Mouse (Mus musculus): ENCODE data around the gene Mitf.

Mitf gene

GRCm38 (mm10) chr6:97821811-97822210 lies 15.0 kb downstream of the Mitf start:
- no peak for DNase-seq (ENCODE audit: low spot score in 2 of 2)

GRCm38 (mm10) chr6:97826642-97827275 lies 19.9 kb downstream of the Mitf start:
- no peak for DNase-seq (ENCODE audit: low spot score in 2 of 2)

- no peak for DNase-seq (ENCODE audit: low spot score in 2 of 2)
These were observed 21.2 kb downstream of the Mitf start for GRCm38 (mm10) chr6:97828021-97828420.

- DNase-seq (ENCODE audit: low spot score in 2 of 2): no peak
These were observed 22.2 kb downstream of the Mitf start for GRCm38 (mm10) chr6:97828822-97829719.

GRCm38 (mm10) chr6:97832501-97832900 lies 25.6 kb downstream of the Mitf start:
- DNase-seq (ENCODE audit: low spot score in 2 of 2): no peak

GRCm38 (mm10) chr6:97836176-97836575 lies 29.3 kb downstream of the Mitf start:
- no peak for DNase-seq (ENCODE audit: low spot score in 2 of 2)

- DNase-seq (ENCODE audit: low spot score in 2 of 2): no peak
These were observed 30.9 kb downstream of the Mitf start for GRCm38 (mm10) chr6:97837711-97838110.

- no peak for DNase-seq (ENCODE audit: low spot score in 2 of 2)
These were observed 32.7 kb downstream of the Mitf start for GRCm38 (mm10) chr6:97839568-97839967.

GRCm38 (mm10) chr6:97844112-97844511 lies 37.3 kb downstream of the Mitf start:
- DNase-seq (ENCODE audit: low spot score in 2 of 2): no peak

- peak in 1 of 2 experiments; percentile 12 for DNase-seq (ENCODE audit: low spot score in 2 of 2)
These were observed 41.5 kb downstream of the Mitf start for GRCm38 (mm10) chr6:97848191-97848857.

GRCm38 (mm10) chr6:97854236-97854635 lies 47.4 kb downstream of the Mitf start:
- DNase-seq (ENCODE audit: low spot score in 2 of 2): no peak

- DNase-seq (ENCODE audit: low spot score in 2 of 2): peak; percentile 20 to 53
These were observed 48.7 kb downstream of the Mitf start for GRCm38 (mm10) chr6:97855420-97856170.

- no peak for DNase-seq (ENCODE audit: low spot score in 2 of 2)
These were observed 49.6 kb downstream of the Mitf start for GRCm38 (mm10) chr6:97856502-97856901.

- DNase-seq (ENCODE audit: low spot score in 2 of 2): no peak
These were observed 50.8 kb downstream of the Mitf start for GRCm38 (mm10) chr6:97857690-97858089.

GRCm38 (mm10) chr6:97866575-97866974 lies 59.7 kb downstream of the Mitf start:
- no peak for DNase-seq (ENCODE audit: low spot score in 2 of 2)

GRCm38 (mm10) chr6:97868005-97868404 lies 61.2 kb downstream of the Mitf start:
- DNase-seq (ENCODE audit: low spot score in 2 of 2): no peak

- DNase-seq (ENCODE audit: low spot score in 2 of 2): no peak
These were observed 63.1 kb downstream of the Mitf start for GRCm38 (mm10) chr6:97869953-97870352.

- no peak for DNase-seq (ENCODE audit: low spot score in 2 of 2)
These were observed 64.6 kb downstream of the Mitf start for GRCm38 (mm10) chr6:97871296-97872030.

GRCm38 (mm10) chr6:97873102-97873501 lies 66.2 kb downstream of the Mitf start:
- no peak for DNase-seq (ENCODE audit: low spot score in 2 of 2)

GRCm38 (mm10) chr6:97876990-97877389 lies 70.1 kb downstream of the Mitf start:
- no peak for DNase-seq (ENCODE audit: low spot score in 2 of 2)

GRCm38 (mm10) chr6:97877492-97877891 lies 70.6 kb downstream of the Mitf start:
- no peak for DNase-seq (ENCODE audit: low spot score in 2 of 2)
